Mouse (Mus musculus): Measurements from ENCODE around the gene Lgsn.

Lgsn gene

DNA sequence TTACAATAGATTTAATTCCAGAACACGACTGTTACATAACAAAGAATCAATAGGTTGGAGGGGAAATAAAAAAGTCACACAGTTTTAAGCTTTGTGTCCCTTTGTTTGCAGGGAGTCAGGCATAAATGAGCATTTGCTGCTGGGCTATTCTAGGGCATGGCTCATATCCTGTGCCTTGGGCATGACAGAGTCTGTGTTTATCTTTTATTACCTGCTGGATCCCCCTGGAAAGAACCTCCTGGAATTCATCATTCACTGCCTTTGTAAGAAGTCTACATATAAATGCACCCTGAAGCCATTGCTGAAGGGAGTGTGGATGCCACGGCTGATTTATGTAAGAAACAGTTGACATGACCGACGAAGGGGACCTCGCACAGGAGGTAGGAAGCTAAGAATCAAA is at the start of gene Lgsn:
Gene Lgsn (plus strand): TSS at position 301 of the 400 bp plus-strand sequence.
- no peak for DNase-seq

GRCm38 (mm10) chr1:31138387-31138786 is 37.8 kb upstream of the Lgsn start:
- no peak for DNase-seq

GRCm38 (mm10) chr1:31142288-31143094 is 33.7 kb upstream of the Lgsn start:
- no peak for DNase-seq

DNA sequence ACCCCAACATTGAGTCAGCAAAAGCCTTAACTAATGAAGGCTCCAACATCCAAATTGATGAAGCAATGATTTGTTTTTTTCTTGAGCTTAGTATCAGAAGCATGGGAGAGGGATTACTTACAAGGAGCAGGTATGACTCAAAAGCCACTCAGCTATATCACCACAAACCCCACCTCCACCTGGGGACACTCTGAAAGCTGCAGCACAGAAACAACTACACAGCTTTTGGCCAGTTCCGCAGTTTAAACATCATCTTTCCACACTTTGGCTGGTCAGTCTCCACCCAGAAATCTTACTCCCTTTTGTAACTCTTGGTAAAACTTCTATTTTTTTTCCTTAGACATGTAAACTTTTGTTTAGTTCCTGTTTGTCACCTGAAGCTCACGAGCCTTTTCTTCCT is 32.6 kb upstream of the Lgsn start:
- no peak for DNase-seq

DNA sequence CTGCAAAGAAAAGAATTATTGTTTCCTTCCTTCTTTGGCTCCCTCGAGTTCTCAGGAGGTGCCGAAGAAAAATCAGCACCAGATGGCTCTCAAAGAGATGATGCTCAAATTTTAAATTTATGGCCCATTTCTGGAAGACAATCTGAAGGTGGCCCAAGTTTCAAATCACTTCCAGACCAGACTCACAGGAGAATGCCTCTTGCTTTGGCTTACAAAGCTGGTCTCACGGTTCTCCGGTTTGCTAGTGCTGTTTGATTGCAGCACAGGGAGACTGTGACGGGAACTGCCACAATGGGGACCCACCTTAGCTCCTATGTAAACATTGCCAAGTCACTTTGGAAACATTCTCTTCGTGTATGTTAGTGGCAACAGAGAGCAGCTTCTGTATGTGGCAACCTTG is 26.5 kb upstream of the Lgsn start:
- DNase-seq: no peak

DNA sequence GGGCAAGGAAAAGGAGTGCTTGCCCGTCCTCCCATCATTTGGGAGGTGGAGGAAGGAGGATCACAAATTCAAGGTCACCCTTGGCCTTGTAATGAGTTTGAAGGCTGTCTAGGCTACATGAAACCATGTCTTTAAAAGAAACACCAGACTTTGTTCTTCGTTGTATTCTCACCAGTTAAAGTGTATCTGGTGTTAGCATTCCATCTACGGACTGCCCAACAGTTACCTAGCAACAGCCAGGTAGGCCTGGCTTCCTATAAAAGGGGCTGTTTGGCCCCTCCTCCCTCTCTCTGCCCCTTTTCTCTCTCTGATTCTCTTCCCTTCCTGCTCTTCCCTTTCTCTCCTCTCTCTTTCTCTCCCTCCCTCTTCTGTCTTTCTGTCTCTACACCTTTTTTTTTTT is 25.7 kb upstream of the Lgsn start:
- DNase-seq: no peak

GRCm38 (mm10) chr1:31152799-31153426 is 23.3 kb upstream of the Lgsn start:
- DNase-seq: peak; percentile 7 to 25

GRCm38 (mm10) chr1:31153793-31154349 is 22.3 kb upstream of the Lgsn start:
- peak; percentile 74 to 75 for DNase-seq

DNA sequence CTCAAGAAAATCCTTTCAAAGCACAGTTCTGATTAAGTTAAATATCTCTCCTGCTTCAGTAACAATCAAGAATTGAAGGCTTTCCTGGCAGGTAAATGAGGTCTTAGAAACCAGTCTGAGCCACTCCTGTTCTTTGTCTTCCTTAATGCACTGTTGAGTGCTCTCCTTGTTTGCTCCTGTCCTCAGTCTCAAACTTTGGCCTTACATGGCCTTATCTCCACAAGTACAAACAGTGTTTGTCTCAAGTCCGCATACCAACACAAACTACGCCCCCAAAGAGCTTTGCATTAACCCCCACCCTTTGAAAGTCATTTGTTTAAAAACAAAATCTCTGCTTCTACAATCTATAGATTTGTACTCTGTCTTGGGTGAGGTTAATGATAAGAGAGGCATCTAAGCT is 20.0 kb upstream of the Lgsn start:
- no peak for DNase-seq

GRCm38 (mm10) chr1:31156884-31157283 is 19.3 kb upstream of the Lgsn start:
- DNase-seq: peak in 1 of 2 experiments; percentile 24

DNA sequence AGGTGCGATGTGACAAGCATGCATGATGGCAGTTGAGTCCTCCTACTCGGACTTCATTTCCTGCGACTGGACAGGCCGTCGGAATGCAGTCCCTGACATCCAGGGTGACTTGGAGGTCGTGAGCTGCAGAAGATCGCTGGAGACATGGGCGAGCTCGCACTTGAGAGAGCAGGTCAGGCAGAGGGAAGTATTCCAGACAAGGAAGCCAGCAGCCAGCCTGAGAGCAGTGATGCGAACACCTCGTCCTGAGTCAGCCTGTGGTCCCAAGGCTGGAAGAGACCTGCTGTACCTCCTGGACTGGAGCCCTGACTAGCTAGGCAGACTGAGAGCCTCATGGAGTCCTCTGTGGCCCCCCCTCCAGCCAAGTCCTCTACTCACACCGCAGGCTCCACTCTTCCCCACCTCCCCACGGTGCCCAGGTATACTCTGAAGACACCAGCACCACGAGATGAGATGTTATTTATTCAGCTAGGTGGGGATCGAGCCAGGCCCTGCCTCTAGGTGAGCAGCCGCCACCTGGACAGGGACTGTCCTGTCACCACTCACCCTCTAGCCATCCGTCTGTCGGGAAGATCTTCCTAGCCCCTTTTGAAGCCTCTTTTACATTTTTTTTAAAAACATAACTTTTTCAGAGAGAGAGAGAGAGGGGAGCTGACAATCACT is 11.5 kb upstream of the Lgsn start:
- no peak for DNase-seq

- DNase-seq: no peak
Observed at GRCm38 (mm10) chr1:31165326-31166121, 10.7 kb upstream of the Lgsn start.

- DNase-seq: no peak
Observed at GRCm38 (mm10) chr1:31175401-31175800, 800 bp upstream of the Lgsn start.

DNA sequence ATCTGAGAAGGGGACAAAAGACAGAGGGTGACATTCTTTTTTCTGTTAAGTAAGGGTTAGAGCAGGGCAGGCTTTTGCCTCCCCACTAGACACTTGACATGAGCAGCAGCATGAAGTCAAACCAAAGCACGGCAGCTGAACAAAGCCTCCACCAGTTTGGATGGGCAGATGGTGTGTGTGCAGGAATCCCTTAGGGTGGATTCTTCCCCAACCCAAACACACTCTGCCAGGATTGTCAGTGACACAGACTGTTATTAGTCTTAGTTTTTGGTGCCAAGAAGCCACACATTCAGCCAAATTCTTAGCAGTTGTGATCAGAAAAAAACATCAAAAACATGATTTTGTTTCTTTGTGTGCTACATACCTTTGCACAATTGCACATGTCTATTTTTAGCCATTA is 2.1 kb downstream of the Lgsn start:
- DNase-seq: no peak

DNA sequence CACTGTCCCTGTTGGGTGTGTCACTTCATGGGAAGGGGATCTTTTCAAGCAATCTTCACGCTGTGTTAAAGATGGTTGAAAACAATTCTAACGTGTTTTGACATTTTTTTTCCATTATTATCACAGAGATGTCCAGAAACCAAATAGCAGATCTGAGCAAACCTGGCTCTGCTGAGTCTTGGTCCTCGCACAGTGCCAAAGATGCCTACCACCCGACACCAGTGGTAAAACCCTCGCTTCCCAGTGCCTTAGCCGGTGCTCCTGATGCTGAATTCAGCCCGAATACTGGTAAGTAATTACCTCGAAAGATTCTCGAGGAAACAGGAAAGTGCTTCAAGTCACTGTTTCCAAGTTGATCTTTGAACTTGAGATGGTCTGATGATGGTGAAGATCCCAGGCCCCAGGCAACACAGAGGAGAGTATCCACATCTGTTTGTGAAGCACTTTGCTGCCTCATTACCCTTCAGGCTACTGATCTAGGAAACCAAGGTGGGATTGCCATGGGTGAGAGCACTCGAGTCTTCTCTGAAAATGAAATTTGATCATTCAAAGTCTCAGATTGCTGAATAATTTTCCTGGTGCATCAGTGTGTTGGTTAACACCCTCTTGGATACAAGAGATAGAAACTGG is 14.2 kb downstream of the Lgsn start:
- no peak for DNase-seq

GRCm38 (mm10) chr1:31195633-31196032 is 19.4 kb downstream of the Lgsn start:
- DNase-seq: no peak

- no peak for DNase-seq
Observed at GRCm38 (mm10) chr1:31196959-31197358, 20.8 kb downstream of the Lgsn start.

GRCm38 (mm10) chr1:31203771-31204170 is 27.6 kb downstream of the Lgsn start:
- no peak for DNase-seq

- DNase-seq: no peak
Observed at GRCm38 (mm10) chr1:31205346-31205745, 29.1 kb downstream of the Lgsn start.

DNA sequence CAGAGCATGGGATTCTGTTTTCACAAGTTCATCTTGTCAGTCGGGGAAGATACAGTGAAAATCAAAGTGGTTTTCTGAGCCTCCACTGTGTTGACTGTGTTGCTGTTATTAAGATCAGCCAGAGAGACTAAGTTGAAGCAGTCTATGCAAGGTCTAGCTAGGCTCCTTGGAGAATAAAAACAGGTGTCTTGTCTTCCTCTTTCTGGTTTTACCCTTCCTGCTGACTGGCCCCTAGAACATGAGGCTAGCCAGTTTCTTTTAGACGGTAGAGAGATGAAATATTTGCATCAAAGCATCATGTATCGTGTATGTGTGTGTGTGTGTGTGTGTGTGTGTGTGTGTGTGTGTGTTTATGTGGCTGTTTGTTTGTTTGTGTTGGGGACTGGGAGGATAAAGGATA is 29.6 kb downstream of the Lgsn start:
- DNase-seq: no peak

DNA sequence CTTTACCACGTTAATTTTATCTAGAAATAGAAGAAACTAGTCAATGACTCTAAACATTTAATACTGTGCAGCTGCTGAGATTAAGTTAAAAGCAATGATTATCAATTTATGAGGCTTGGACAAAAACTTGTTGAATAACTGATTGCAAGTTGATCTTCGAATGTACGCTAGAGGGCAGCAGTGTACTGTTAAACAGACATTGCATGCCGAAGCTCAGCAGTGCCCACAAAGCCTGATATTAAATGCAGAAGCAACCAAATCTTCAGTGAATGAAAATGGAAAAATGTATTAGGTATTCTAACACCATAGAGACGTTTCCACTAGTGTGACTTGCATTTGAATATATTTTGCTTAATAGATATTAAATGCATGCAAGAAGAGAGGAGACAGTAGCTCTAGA is 33.9 kb downstream of the Lgsn start:
- DNase-seq: peak; percentile 40 to 75

DNA sequence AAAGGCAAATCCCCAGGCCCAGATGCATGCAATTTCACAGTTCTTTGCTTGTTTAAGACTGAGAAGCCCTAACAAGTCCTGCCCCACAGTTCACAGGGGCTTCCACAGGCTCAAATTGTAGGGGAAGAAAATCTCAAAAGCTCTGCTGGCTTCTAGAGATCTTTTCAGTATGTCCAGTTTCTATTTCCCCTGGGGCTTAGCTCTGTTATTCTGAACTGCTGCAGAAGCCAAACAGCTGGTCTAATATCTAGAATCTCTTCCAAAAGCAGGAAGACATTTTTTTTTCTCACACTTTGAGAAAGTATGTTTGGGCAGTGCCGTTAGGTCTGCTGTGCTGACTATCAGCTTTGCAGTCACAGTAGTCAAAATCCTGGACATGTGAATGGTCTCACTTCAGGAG is 38.6 kb downstream of the Lgsn start:
- DNase-seq: no peak

All from kidney, postnatal 36 days (tissue).